Mouse (Mus musculus) CH12.LX (cell line): ENCODE data around the gene Sfta2. TPM values are rescaled to one million over a fixed set of nuclear protein-coding genes. Genes with fewer than 3 reads are reported as not detected.

Experiments
- DNase-seq: peaks from one replicate; pipeline ENCODE4 v3.0.0-alpha.2; 2013; ENCODE audit errors: extremely low read depth
- H3K27ac ChIP-seq: 2 replicates; pipeline ENCODE4 v1.5.1; 2012; ENCODE audit warnings: low read depth, mild to moderate bottlenecking, control low read depth, moderate library complexity; ENCODE audit not compliant: insufficient read depth
- H3K27me3 ChIP-seq: replicated peaks from 2 replicates; pipeline ENCODE3; 2012; ENCODE audit warnings: inconsistent platforms
- H3K36me3 ChIP-seq, 2 experiments: replicated peaks in 1 of 2; 2 replicates each; pipeline versions ENCODE3 to v1.6.1; 2012; ENCODE audit warnings: inconsistent platforms in 1 of 2, low read length in 1 of 2, mild to moderate bottlenecking in 1 of 2, mixed read lengths in 1 of 2, moderate library complexity in 1 of 2; ENCODE audit not compliant: control insufficient read depth in 1 of 2, insufficient read depth in 1 of 2
- H3K4me1 ChIP-seq, 2 experiments: 2 replicates each; pipeline ENCODE4 v1.6.1; 2012; ENCODE audit warnings: inconsistent platforms in 1 of 2, moderate library complexity in 1 of 2; ENCODE audit not compliant: insufficient read depth in 2 of 2, control insufficient read depth in 1 of 2
- H3K4me2 ChIP-seq: 2 replicates; pipeline ENCODE4 v1.6.1; 2012; ENCODE audit warnings: low read depth, mild to moderate bottlenecking, control low read depth; ENCODE audit not compliant: poor library complexity, insufficient read depth, severe bottlenecking
- H3K4me3 ChIP-seq, 3 experiments: fragments of 150-350 bp in 1 of 3; sonication (generic) in 1 of 3; replicated peaks in 1 of 3; 2 replicates each; pipeline versions ENCODE3 to v1.5.1; 2011 to 2012; ENCODE audit warnings: low read depth in 2 of 3, low read length in 2 of 3, mild to moderate bottlenecking in 2 of 3, moderate library complexity in 2 of 3, control low read depth in 1 of 3, improper control_type of control experiment in 1 of 3, inconsistent platforms in 1 of 3, mixed read lengths in 1 of 3; ENCODE audit not compliant: poor library complexity in 1 of 3
- H3K79me2 ChIP-seq: replicated peaks from 2 replicates; pipeline ENCODE4 v1.6.1; 2012; ENCODE audit warnings: mild to moderate bottlenecking, moderate library complexity; ENCODE audit not compliant: control insufficient read depth, poor library complexity, insufficient read depth, severe bottlenecking; ENCODE audit errors: extremely low read depth
- H3K9ac ChIP-seq: 2 replicates; pipeline ENCODE4 v1.6.1; 2012; ENCODE audit warnings: low read depth, mild to moderate bottlenecking, control low read depth, moderate library complexity; ENCODE audit not compliant: insufficient read depth
- H3K9me3 ChIP-seq: replicated peaks from 2 replicates; pipeline ENCODE3; 2012; ENCODE audit warnings: low read length, inconsistent platforms, mixed read lengths
- CHD2 ChIP-seq: IDR thresholded peaks from 2 replicates; pipeline ENCODE4 v1.6.1; 2011; ENCODE audit warnings: low read length, improper control_type of control experiment
- ELF1 ChIP-seq: IDR thresholded peaks from 2 replicates; pipeline ENCODE4 v1.6.1; 2014; ENCODE audit warnings: low read depth, mild to moderate bottlenecking, inconsistent platforms, low read length, improper control_type of control experiment
- EP300 ChIP-seq: IDR thresholded peaks from 2 replicates; pipeline ENCODE4 v1.6.1; 2011; ENCODE audit warnings: low read length, improper control_type of control experiment
- GABPA ChIP-seq: IDR thresholded peaks from 2 replicates; pipeline ENCODE4 v1.6.1; 2012; ENCODE audit warnings: low read depth, low read length, improper control_type of control experiment, inconsistent platforms; ENCODE audit not compliant: insufficient replicate concordance
- HCFC1 ChIP-seq: IDR thresholded peaks from 2 replicates; pipeline ENCODE4 v1.6.1; 2012; ENCODE audit warnings: low read depth, mild to moderate bottlenecking, inconsistent platforms, low read length, improper control_type of control experiment
- IRF4 ChIP-seq: IDR thresholded peaks from 2 replicates; pipeline ENCODE4 v1.6.1; 2014; ENCODE audit warnings: low read depth, mild to moderate bottlenecking, inconsistent platforms, low read length, improper control_type of control experiment
- MEF2A ChIP-seq: IDR thresholded peaks from 2 replicates; pipeline ENCODE4 v1.6.1; 2014; ENCODE audit warnings: low read depth, mild to moderate bottlenecking, inconsistent platforms, low read length, improper control_type of control experiment, borderline replicate concordance
- MXI1 ChIP-seq: IDR thresholded peaks from 2 replicates; pipeline ENCODE4 v1.6.1; 2011; ENCODE audit warnings: mild to moderate bottlenecking, low read depth, low read length, improper control_type of control experiment
- MYC ChIP-seq: IDR thresholded peaks from 2 replicates; pipeline ENCODE4 v1.6.1; 2011; ENCODE audit warnings: low read depth, mild to moderate bottlenecking, improper control_type of control experiment, low read length
- NELFE ChIP-seq: IDR thresholded peaks from 2 replicates; pipeline ENCODE4 v1.6.1; 2011; ENCODE audit warnings: low read depth, low read length, improper control_type of control experiment
- POLR2A ChIP-seq: IDR thresholded peaks from 2 replicates; pipeline ENCODE4 v1.6.1; 2011; ENCODE audit warnings: low read depth, mild to moderate bottlenecking, improper control_type of control experiment, low read length
- RCOR1 ChIP-seq: conservative IDR thresholded peaks from 2 replicates; pipeline ENCODE4 v1.6.1; 2012; ENCODE audit warnings: low read depth, mild to moderate bottlenecking, inconsistent platforms, low read length, improper control_type of control experiment
- TBP ChIP-seq: conservative IDR thresholded peaks from 2 replicates; pipeline ENCODE4 v1.6.1; 2011; ENCODE audit warnings: low read depth, low read length, improper control_type of control experiment
- USF1 ChIP-seq: IDR thresholded peaks from 2 replicates; pipeline ENCODE4 v1.6.1; 2014; ENCODE audit warnings: low read depth, mild to moderate bottlenecking, inconsistent platforms, low read length, improper control_type of control experiment
- dilution Hi-C: fragments of 300-500 bp; cut with MboI; formaldehyde crosslinking; loops from 2 replicates; pipeline ENCODE4 v1.14.3; 2020; ENCODE audit warnings: low sequenced_read_pairs; ENCODE audit not compliant: extremely low pct_unique_long_range_greater_than_20kb, extremely low pct_ligation_motif_present
- in situ Hi-C: fragments of 300-500 bp; cut with MboI; formaldehyde crosslinking; loops from 3 replicates; pipeline ENCODE4 v1.14.3; 2019; ENCODE audit warnings: low sequenced_read_pairs, low pct_ligation_motif_present, low pct_unique_long_range_greater_than_20kb, mixed read lengths
- polyA plus RNA-seq: library from polyadenylated mRNA; unstranded; fragments of >175 nt; gene quantifications from 2 replicates; pipeline ENCODE4 v1.2.1, GENCODE M21; 2012; ENCODE audit warnings: low read depth; ENCODE audit not compliant: insufficient read length
- total RNA-seq, 2 experiments: library from RNA; depleted of rRNA; stranded (reverse); fragments of 300-350 nt in 1 of 2; fragments of >200 nt in 1 of 2; gene quantifications; 2 replicates each; pipeline ENCODE4 v1.2.3; 2012 to 2014

The Sfta2 gene
- total and polyA plus RNA-seq, 3 experiments = not detected

GRCm38 (mm10) chr17:35638475-35639190, 37.3 kb downstream of the Sfta2 start:
- Histone ChIP-seq H3K4me2 (peak overlapping the region; percentile 67), H3K9ac (peak overlapping the region; percentile 73), H3K4me1 (peaks cover 7 to 14% of the 10 kb centered on the region in 2 experiments), H3K9me3 (no peaks in the 10 kb centered on the region), H3K4me3 (no peak overlapping the region), H3K36me3 (no peaks in the 10 kb centered on the region), H3K27me3 (peaks cover 28% of the 10 kb centered on the region), H3K27ac (no peak overlapping the region), H3K79me2 (no peaks in the 10 kb centered on the region)
- peak; percentile 73 for DNase-seq
- dilution Hi-C loops (no loop called here), in situ Hi-C loops (no loop called here)
- TF ChIP-seq USF1 = no peak
- TF ChIP-seq TBP = peak; percentile 60; the same call in 1 of the 2 replicates
- no peak for TF ChIP-seq NELFE
- peak; percentile 35; the same call in 1 of the 2 replicates for TF ChIP-seq POLR2A
- no peak for TF ChIP-seq IRF4
- peak; percentile 25; the same call in 1 of the 2 replicates for TF ChIP-seq MYC
- no peak for TF ChIP-seq GABPA
- TF ChIP-seq ELF1 = peak; percentile 73
- no peak for TF ChIP-seq HCFC1
- TF ChIP-seq CHD2 = peak; percentile 98

DNA sequence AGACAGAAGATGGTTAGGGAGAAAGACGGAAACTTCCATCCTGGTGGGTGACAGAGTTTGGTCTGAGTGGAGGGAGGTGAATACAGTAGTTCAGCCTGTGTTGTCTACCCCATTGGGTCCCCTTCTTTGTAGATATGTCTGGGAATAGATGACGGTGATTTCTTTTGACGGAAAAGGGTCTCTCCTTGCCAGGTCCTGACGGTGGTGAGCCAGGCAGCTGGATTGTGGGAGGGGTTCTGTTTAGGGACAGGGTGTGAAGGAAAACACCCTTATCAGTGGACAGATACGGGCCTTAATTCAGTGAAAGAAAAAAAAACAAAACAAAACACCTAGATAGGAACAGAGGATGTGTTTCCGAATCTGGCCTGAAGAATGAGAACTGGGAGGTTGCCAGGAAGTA, 38.0 kb downstream of the Sfta2 start:
- H3K4me3 ChIP-seq = no peak overlapping the region
- TF ChIP-seq HCFC1 (no peak), MYC (no peak), RCOR1 (no peak), TBP (no peak), EP300 (no peak), NELFE (no peak), MEF2A (no peak), MXI1 (no peak)
- in situ Hi-C loops = no loop called here
- peaks cover 28% of the 10 kb centered on the region for H3K27me3 ChIP-seq
- no peaks in the 10 kb centered on the region for H3K79me2 ChIP-seq
- H3K4me1 ChIP-seq = peaks cover 7 to 14% of the 10 kb centered on the region in 2 experiments
- H3K36me3 ChIP-seq = no peaks in the 10 kb centered on the region
- peak overlapping the region; percentile 73 for H3K9ac ChIP-seq
- peak overlapping the region; percentile 26; the same call in 1 of the 2 replicates for H3K4me2 ChIP-seq
- no peak overlapping the region for H3K27ac ChIP-seq
- H3K9me3 ChIP-seq = no peaks in the 10 kb centered on the region
- DNase-seq = no peak
- dilution Hi-C loops = no loop called here
